Mouse (Mus musculus) megakaryocyte-erythroid progenitor cell, adult 5 weeks (primary cell): ENCODE measurements around the gene Pxk. TPM values are rescaled to one million over a fixed set of nuclear protein-coding genes. Genes with fewer than 3 reads are reported as not detected.

ENCODE experiments used
- polyA plus RNA-seq: library from polyadenylated mRNA; stranded (reverse); fragments of >175 nt; gene quantifications from 2 replicates; pipeline ENCODE4 v1.2.3, GENCODE M21; 2012

The Pxk gene
- 8.7 and 8.8 TPM in 2 replicates for polyA plus RNA-seq

DNA sequence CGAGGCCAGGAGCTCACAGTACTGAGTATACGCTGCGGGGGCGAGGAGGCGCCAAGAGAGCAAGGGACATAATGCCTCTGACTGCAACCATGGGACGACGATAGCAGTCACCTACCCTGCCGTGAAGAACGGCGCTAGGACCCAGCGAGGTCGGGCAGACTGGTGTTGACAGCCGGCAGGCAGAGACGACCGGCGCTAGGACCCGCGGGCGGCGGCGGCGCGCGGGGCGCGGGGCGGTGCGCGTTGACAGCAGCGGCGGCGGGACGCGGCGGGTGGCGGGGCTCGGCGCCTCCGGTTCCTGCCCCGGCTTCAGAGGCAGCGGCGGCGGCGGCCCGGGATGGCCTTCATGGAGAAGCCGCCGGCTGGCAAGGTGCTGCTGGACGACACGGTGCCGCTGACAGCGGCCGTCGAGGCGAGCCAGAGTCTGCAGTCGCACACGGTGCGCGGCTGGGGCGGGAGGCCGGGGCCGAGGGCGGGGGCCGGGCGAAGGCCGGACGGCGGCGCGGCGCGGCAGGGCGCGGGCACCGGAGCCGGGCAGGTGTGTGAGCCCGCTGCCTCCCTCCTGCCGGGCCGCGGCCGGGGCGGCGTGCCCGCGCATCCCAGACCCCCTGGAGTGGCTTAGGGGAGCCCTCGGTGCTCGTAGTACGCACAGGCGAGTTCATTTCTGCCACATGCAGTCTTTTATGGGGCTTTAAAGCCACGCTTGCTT, at the start of gene Pxk:
TSS of gene Pxk (plus strand) at position 234 of the 709 bp plus-strand sequence.

DNA sequence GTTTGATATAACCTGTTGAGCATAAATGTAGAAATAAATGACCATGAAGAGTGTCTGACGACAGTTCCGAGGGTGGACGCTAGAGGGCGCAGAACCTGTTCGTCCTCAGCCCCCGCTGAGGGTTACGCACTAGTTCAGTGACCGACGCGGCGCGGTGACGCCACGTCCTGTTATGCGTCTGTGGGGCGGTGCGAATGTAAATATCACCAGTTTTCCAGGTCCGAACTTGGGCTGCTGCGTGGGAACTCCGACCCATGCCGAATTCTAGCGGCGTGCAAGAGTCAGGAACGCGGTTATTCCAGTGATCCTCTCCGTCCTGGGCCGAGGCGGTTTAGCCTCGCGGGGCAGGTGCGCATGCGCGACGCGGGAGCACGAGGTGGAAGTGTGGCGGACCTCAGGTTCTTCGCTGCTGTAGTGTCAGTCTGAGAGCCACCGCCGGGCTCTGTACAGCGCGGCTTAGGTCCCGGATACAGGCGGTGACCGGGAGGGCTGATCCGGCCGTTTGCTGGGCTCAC, 17.8 kb upstream of the Pxk start, which contains the start of gene Rpp14:
TSS of gene Rpp14 (plus strand) at position 203 of the 515 bp plus-strand sequence.

GRCm38 (mm10) chr14:8172507-8173410, 74.7 kb downstream of the Pxk start, which contains the start of gene Pdhb:
Gene Pdhb, minus strand, starts transcription at chr14:8173025.

DNA sequence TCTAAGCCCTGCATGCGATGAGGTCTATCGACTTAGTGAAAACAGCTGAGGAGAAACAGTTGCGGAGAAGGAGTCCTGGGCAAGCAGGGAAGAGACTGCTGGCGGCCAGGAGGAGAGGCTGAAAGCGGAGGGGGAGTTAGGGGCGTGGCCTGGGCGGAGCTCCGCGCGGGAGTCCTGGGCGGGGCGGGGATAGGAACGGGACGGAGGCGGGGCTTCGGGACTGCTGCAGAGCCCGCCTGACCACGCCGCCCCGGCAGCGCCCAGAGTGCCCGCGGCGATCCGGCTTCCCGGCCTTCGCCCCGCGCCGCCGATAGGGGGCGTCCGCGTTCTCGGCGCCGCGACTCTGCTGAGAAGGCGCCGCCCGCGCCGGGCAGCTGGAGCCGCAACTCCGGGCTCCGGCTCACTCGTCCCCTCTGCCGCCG, 115.8 kb downstream of the Pxk start, which contains the start of gene Kctd6:
TSS of gene Kctd6 (plus strand) at position 338 of the 422 bp plus-strand sequence.

Other genes with a start within 250 kb of the Pxk start
- gene Gm45521, start 140.9 kb upstream of the Pxk start, polyA plus RNA-seq: 0.14 TPM in 1 of 2 replicates, not detected in the other
- gene Dnase1l3, start 103.6 kb upstream of the Pxk start, polyA plus RNA-seq: 0.01 TPM in 1 of 2 replicates, not detected in the other
- 0.09 and 0.16 TPM in 2 replicates for gene Abhd6, start 95.3 kb upstream of the Pxk start, polyA plus RNA-seq
- 3.5 and 3.6 TPM in 2 replicates for gene Rpp14, start 17.8 kb upstream of the Pxk start, polyA plus RNA-seq
- gene Pdhb, start 74.8 kb downstream of the Pxk start, polyA plus RNA-seq: 88.2 and 108 TPM in 2 replicates
- gene Kctd6, start 115.9 kb downstream of the Pxk start, polyA plus RNA-seq: 1.1 and 1.4 TPM in 2 replicates
- not detected in 2 replicates for gene Acox2, start 161.1 kb downstream of the Pxk start, polyA plus RNA-seq
- not detected in 2 replicates for gene Fam107a, start 219.8 kb downstream of the Pxk start, polyA plus RNA-seq